Mouse (Mus musculus) spleen, adult 2 months (tissue): Measurements from ENCODE around the gene Gm28038.

Experiments
- CTCF ChIP-seq: fragments of 200-500 bp; IDR thresholded peaks from 2 replicates; pipeline ENCODE4 v1.5.1; 2011; ENCODE audit warnings: mild to moderate bottlenecking, inconsistent platforms; ENCODE audit not compliant: insufficient read depth, insufficient read length, insufficient replicate concordance; ENCODE audit errors: extremely low read depth
- POLR2A ChIP-seq: fragments of 200-500 bp; IDR thresholded peaks from 2 replicates; pipeline ENCODE4 v1.6.1; 2011; ENCODE audit warnings: low read depth, low read length, inconsistent platforms

GRCm38 (mm10) chr2:30299966-30300365, 19.1 kb downstream of the Gm28038 start:
- TF ChIP-seq CTCF (no peak), POLR2A (no peak)
